Mouse (Mus musculus): ENCODE results near the gene Gm29554. TPM values are rescaled to one million over a fixed set of nuclear protein-coding genes. Genes with fewer than 3 reads are reported as not detected.
"Not testable (repeated sequence)": the region's sequence is repeated elsewhere in the genome, so short reads cannot be mapped to it uniquely, and the experiment has no call there.

Gm29554 gene
- not detected in 2 replicates for polyA plus RNA-seq (2014; fragmentation: Nextera tagmentation; extraction: Ambion mirVana)

- H3K27me3 ChIP-seq (ENCODE audit: control insufficient read depth, insufficient read depth, low read length); H3K27ac ChIP-seq; H3K36me3 ChIP-seq (replicated peaks; ENCODE audit: control insufficient read depth, insufficient read depth); DNase-seq (ENCODE audit: low spot score); H3K9me3 ChIP-seq (ENCODE audit: control insufficient read depth, low read length); H3K4me3 ChIP-seq (replicated peaks; ENCODE audit: low read length); H3K4me2 ChIP-seq (replicated peaks); ATAC-seq (ENCODE audit: low FRiP score); H3K9ac ChIP-seq; H3K4me1 ChIP-seq (replicated peaks; ENCODE audit: control insufficient read depth, insufficient read depth, low read length): not testable (repeated sequence)
- no CpG with 5 or more reads among the region's 6 CpGs for WGBS
These were observed at the start of gene Gm29554 for GRCm38 (mm10) chrY:12273632-12274031. Gene Gm29554, plus strand, starts transcription at chrY:12273932.

Other genes with a start within 250 kb of the Gm29554 start
- not detected in 2 replicates for gene Gm20812, start 108.0 kb downstream of the Gm29554 start, polyA plus RNA-seq (2014; fragmentation: Nextera tagmentation; extraction: Ambion mirVana)